Mouse (Mus musculus) spleen, postnatal 36 days (tissue): ENCODE results near the gene Prkcq.

Source experiments
- DNase-seq, 2 experiments: peaks; one replicate each; pipeline ENCODE4 v3.0.0; 2022; ENCODE audit warnings: low spot score in 2 of 2, mixed read lengths in 1 of 2

Gene Prkcq

DNA sequence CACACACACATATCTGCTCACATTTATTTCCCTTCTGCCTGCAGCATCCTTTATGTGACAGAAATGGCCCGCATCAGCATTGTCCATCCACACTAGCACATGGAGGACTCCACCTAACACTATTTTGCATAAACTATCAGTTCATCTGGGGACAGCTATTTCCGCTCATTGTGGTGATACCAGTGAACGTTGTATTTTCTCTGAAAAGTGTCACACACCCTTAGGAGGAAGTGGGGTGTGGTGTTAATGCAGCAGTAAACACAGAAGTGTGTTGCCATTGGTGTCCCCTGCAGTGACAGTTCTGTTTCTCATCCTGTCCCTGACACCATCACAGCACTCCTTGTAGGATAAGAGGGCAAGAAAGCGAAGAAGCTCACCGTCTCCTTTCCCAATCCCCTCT, 46.2 kb downstream of the Prkcq start:
- DNase-seq = peak; percentile 37 to 45

GRCm38 (mm10) chr2:11219262-11219661, 47.4 kb downstream of the Prkcq start:
- no peak for DNase-seq

DNA sequence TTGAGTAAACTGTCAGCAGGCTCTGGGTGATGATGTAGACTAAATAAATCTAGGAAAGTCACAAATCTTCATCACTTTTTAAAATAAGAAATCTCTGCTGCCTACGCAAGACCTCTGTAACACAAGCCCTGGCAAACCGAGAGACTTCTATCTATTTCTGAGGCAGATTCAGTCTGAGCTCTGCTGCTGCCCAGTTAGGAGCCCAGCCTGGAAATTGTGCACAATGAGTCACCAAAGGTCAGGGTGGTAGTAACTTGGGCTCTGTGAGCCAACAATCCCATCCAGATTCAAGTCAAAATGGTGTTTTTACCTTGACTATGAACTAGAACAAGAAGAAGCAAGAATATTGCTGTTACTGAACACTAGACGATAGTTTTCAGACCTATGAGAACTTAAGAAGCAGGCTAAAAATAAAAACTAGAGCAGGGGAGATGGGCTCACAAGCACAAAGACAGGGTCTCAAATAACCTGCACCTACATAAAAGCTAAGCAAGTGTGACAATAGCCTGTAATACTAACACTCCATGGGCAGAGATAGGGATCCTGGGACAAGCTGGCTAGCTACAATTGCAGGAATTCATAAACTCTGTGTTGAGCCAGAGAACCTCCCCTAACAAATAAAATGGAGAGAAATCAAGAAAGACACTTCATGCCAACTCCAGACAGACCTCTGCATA, 53.0 kb downstream of the Prkcq start:
- no peak for DNase-seq

DNA sequence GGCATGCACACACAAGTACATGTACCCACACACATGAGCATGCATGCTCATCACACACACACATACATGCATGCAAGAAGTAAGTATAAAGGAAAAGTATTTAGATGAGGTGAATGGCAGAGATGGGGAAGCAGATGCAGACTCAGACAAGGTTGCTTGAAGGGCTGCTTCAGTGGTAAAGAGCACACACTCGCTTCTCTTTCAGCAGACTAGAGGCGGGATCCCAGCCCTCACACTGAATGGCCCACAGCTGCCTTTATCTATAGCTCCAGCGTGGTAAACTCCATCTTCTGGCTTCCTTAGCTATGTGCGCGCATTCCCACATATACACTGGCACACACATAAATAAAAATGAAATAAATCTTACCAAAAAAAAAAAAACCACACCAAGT, 53.6 kb downstream of the Prkcq start:
- no peak for DNase-seq

- DNase-seq = no peak
Measured at GRCm38 (mm10) chr2:11226555-11226954, 54.6 kb downstream of the Prkcq start.

DNA sequence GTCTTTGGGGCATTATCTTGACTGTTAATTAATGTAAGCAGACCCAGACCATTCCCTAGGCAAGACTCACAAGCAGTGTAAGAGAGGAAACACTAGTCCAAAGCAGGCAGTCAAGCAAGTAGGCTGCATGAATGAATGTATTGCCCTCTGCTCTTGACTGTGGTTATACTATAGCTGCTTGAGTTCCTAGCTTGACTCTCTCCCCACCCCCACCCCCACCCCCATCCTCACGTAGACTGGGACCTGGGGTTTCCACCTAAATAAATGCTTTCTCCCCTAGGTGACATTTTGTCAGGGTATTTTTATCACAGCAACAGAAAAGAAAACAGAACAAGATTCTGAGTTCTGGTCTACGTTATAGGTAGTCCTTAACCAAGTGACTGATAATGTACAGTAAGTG, 57.2 kb downstream of the Prkcq start:
- no peak for DNase-seq

- DNase-seq = no peak
Measured at GRCm38 (mm10) chr2:11231118-11231517, 59.2 kb downstream of the Prkcq start.

GRCm38 (mm10) chr2:11231988-11232387, 60.1 kb downstream of the Prkcq start:
- no peak for DNase-seq

GRCm38 (mm10) chr2:11238254-11238653, 66.3 kb downstream of the Prkcq start:
- DNase-seq = no peak

- no peak for DNase-seq
Measured at GRCm38 (mm10) chr2:11239523-11239922, 67.6 kb downstream of the Prkcq start.

DNA sequence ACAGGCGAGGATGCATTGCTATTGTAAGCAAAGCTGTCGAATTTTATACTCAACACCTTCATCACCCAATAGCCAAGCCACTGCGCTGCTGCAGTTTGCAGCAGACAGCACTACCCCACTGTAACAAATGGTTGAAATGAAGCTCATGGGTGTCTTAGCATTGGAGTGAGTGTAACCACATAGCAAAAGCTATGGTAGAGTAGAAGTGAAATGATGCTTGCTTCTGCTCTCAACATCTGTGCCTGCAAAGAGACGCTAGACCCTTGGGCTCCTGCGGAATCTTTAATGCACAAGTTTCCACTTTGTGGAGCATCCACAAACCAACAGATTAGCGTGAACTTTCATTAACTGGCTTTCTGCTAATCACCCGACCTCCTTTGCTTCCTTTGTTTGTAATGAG, 74.0 kb downstream of the Prkcq start:
- DNase-seq = no peak

DNA sequence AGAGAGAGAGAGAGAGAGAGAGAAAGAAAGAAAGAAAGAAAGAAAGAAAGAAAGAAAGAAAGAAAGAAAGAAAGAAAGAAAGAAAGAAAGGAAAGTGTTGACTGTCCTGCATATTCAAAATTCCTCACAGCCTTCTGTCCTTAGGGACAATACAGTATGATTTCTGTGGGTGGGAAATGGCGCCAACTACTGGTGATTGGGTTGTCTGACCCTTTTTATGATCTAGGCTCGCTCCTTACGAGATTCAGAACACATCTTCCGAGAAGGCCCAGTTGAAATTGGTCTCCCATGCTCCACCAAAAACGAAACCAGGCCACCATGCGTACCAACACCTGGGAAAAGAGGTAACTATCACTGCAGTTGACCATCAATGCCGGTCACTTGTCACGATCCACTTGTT, 82.0 kb downstream of the Prkcq start:
- peak; percentile 26 to 34 for DNase-seq

GRCm38 (mm10) chr2:11254446-11254845, 82.5 kb downstream of the Prkcq start:
- peak; percentile 22 for DNase-seq

- DNase-seq = no peak
Measured at GRCm38 (mm10) chr2:11257260-11257850, 85.4 kb downstream of the Prkcq start.

GRCm38 (mm10) chr2:11258181-11258580, 86.3 kb downstream of the Prkcq start:
- no peak for DNase-seq

- DNase-seq = no peak
Measured at GRCm38 (mm10) chr2:11259361-11259760, 87.5 kb downstream of the Prkcq start.

DNA sequence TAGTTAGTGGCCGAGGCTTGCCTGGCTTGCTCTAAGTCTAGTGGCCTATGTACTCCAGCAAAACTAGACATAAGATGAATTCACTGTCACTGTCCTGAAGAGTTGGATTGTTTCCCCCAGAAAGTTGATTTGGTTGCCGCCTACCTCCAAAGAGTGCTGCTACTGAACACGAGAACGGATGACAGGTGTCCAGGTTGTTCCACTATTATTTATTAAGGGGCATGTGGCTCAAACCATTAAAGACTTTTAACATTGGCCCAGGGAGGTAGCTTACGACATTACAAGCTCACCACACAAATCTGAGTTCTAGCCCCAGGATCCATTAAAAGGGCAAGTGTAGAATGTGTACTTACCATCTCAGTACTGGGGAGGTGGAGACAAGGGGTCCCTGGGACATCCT, 92.9 kb downstream of the Prkcq start:
- no peak for DNase-seq

GRCm38 (mm10) chr2:11265455-11265854, 93.5 kb downstream of the Prkcq start:
- no peak for DNase-seq

DNA sequence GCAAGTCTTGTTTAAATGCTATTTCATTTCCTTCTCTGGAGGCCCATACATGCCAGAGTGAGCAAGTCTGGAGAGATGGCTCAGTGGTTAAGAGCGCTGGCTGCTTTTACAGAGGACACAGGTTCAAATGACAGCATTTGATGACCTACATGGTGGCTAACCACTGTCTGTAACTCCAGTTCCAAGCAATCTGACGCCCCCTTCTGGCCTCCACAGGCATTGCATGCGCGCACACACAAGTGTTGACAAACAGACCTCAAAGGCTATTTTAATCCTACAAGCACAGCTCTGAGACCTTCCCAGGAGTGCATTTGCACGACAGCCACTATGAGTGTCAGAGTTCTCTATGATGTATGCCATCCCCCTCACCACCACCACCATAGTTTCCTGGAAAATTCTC, 94.4 kb downstream of the Prkcq start:
- DNase-seq = peak in 1 of 2 experiments; percentile 17

DNA sequence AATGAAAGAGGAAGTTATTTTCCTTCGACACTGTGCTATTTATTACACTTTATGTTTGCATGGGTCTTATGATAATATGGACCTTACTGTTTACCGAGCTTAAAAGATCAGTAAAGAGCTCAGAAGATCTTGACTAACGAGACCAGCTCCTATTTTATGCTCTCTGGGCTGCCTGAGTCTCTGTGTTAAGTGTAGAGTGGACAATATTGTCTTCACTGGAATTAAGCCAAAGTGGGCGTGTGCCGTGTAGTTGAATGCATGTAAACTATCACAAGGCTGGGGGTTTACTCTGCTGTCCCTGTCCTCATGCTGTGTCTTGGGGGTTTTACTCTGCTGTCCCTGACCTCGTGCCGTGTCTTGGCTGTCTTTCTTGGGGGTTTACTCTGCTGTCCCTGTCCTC, 107.1 kb downstream of the Prkcq start:
- DNase-seq = no peak

GRCm38 (mm10) chr2:11280247-11280646, 108.3 kb downstream of the Prkcq start:
- DNase-seq = no peak

DNA sequence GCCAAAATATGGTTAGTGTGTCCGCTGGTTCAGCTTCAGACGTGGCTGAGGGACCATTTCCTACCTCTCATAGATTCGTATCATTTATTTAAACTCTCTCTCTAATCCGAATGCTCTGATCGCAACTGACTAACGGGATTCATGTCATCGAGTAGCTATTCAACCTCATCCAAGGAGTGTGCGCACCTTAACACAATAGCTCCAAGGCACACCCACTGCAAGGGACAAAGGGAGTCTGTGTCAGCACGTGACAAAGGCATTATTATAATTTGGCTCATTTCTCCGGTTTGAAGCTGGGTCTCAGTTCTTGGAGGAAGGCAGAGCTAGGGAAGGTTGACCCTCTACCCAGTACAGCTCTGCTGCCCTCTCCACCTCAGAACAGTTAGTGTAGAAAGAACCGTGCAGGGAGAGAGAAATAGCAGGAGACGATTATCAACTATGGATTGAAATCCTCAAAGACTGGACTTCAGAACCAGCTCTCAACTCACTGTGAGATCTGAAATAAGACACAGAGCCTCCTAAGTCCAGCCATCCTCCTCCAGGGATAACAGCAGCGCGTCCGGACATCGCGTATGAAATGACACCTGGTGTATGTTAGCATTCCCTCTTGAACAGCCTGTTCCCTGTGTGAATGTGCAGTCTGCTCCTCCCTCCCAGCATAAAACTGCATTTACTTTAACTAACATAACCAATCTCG, 116.1 kb downstream of the Prkcq start:
- DNase-seq = no peak

- DNase-seq = peak; percentile 61 to 64
Measured at GRCm38 (mm10) chr2:11288531-11288846, 116.6 kb downstream of the Prkcq start.
